Mouse (Mus musculus): ENCODE data around the gene Nudt4.
A peak's percentile ranks its signal among the peaks of the same experiment; 100 is the strongest.

Gene Nudt4

GRCm38 (mm10) chr10:95563851-95564845 lies at the start of gene Nudt4:
TSS of gene Nudt4 (minus strand) at chr10:95564146.
- DNase-seq (ENCODE audit: low spot score): peak; percentile 62

DNA sequence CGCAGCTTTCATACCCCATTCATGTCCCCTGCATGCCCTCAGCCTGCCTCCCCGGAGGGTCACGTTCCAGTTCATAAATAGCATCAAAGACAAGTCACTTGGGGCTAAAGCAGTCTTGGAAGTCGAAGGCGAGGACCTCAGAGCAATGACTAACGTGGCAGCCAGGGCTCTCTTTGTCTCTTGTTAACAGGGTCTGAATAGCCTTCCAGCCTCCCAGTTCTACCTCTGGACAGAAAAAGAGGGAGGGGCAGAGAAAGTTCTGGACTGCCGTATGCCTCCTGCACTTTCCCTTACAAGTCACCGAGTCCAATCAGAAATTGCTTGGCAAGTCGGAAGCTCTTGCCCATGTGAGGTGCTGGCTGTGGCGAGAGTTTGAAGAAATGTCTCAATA lies 47.4 kb upstream of the Nudt4 start:
- DNase-seq (ENCODE audit: low spot score): no peak

GRCm38 (mm10) chr10:95610666-95611330 lies 46.9 kb upstream of the Nudt4 start:
- no peak for DNase-seq (ENCODE audit: low spot score)

- DNase-seq (ENCODE audit: low spot score): no peak
These were observed 41.1 kb upstream of the Nudt4 start for GRCm38 (mm10) chr10:95604979-95605613.

- DNase-seq (ENCODE audit: low spot score): no peak
These were observed 36.6 kb upstream of the Nudt4 start for GRCm38 (mm10) chr10:95600527-95600926.

- no peak for DNase-seq (ENCODE audit: low spot score)
These were observed 35.8 kb upstream of the Nudt4 start for GRCm38 (mm10) chr10:95599740-95600139.

DNA sequence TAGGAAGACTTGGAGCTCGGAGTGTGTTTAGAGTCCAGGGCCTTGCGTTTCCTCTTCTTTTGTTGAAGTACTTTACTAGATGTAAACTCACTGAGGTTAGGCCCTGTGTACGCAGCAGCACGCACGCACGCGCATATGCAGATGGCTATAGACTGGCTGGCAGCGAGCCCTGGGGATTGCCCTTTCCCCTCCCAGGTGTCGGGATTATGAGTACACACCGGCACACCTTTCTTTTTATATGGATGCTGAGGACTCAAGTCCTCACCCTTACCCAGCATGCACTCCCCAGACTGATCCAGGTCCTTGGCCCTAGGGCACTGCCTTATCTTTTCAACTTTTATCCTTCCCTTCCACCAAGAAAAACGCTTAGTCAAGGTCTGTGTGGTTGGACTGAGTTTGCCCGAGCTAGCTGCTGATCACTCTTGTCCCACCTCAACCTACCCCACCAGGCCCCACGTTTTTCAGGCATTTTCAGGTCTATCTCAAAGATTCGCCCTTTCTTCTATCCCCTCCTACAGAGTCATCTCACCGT lies 34.2 kb upstream of the Nudt4 start:
- DNase-seq (ENCODE audit: low spot score): no peak

GRCm38 (mm10) chr10:95595852-95596639 lies 32.1 kb upstream of the Nudt4 start:
- no peak for DNase-seq (ENCODE audit: low spot score)

- DNase-seq (ENCODE audit: low spot score): no peak
These were observed 30.5 kb upstream of the Nudt4 start for GRCm38 (mm10) chr10:95594414-95594813.

GRCm38 (mm10) chr10:95591257-95591656 lies 27.3 kb upstream of the Nudt4 start:
- no peak for DNase-seq (ENCODE audit: low spot score)

DNA sequence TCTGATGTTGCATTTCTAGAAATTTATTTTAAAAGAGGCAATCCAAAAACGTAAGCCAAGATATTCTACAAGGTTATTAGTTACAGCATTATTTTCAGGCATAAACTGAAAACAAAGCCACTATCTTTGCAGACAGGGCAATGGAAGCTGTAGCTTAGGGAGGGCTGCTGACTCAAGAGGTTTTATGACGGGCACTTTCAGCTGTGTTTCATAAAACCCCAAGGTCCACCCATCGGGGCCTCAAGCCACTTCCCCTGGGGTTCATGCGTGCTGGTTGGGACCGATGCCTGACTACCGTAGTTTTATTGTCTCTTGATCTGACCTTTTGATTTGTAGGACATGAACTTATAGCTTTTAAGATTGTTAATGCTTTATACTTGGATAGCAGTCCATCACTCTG lies 26.2 kb upstream of the Nudt4 start:
- DNase-seq (ENCODE audit: low spot score): no peak

- no peak for DNase-seq (ENCODE audit: low spot score)
These were observed 25.2 kb upstream of the Nudt4 start for GRCm38 (mm10) chr10:95589196-95589595.

DNA sequence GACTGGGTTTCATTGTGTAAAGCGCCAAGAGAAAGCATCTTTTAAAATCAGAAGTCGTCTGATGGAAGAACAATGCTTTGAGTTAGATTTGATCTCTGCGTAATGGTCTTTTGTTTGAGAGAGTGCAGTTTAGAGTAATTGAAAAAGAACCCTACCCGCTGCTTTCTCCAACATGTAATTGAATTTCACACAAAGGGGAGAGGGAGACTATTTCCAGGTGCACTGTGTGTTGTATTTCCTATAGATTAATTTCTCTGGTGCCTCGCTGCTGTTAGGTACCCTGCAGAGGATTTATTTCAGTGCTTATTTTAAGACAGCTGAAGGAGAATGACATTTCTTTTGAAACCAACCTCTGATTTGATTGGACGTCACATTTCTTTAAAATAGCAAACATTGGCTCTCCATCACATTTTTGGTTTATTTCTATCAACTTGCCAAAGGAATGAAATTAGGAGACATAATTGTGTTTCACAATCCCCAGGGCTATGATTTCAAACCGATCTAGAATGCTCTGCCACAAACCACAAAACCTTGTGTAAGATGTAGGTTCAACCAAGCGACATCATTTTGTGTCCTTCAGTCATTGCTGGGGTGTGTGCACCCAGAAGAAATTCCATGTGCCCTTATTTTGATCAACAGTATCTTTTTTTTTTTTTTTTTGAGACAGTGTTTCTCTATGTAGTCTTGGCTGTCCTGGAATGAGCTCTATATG lies 23.7 kb upstream of the Nudt4 start:
- no peak for DNase-seq (ENCODE audit: low spot score)

GRCm38 (mm10) chr10:95585554-95585953 lies 21.6 kb upstream of the Nudt4 start:
- DNase-seq (ENCODE audit: low spot score): no peak

DNA sequence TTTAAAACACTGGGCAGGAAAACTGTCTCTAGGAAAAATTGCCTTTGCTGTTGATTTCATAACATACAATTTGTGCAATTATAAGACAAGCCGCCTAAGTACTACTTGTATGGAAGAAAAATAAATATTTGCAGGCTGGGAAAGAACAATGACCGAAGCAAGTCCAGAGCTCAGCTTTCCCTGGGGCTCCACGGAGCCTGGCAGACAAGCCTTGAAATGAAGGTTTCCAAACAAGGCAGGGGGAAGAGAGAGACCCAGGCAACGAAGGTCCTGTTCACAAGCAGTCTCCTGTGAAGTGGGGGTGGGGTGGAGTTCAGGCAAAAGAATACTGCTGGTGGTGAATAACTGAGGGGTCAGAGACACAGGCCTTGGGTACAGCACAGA lies 13.6 kb upstream of the Nudt4 start:
- no peak for DNase-seq (ENCODE audit: low spot score)

GRCm38 (mm10) chr10:95576876-95577566 lies 13.1 kb upstream of the Nudt4 start:
- DNase-seq (ENCODE audit: low spot score): no peak

DNA sequence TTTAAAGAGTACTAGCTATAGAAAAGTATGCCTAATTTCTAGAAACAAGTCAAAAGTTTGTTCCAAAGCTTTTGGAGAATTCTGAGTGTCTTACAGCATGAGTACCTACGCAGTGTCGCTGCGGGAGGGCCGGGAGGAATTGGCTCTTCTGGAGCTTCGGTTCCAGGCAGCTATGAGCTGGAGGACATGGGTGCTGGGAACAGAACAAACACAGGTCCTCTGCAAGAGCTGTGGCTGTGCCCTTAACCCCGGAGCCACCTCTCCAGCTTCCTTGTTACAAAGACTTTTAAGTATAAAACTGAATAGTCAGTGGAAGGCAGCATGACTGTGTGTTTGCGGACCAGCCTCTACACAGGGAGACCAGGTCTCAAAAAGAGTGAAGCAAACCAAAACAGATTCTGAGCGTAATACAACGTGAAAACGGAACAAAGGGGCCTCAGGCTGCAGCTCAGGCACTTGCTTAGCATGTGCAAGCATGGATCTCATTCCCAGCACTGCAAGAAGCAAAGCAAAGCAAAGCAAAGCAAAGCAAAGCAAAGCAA lies 12.0 kb upstream of the Nudt4 start:
- DNase-seq (ENCODE audit: low spot score): no peak

GRCm38 (mm10) chr10:95574994-95575393 lies 11.0 kb upstream of the Nudt4 start:
- no peak for DNase-seq (ENCODE audit: low spot score)

- DNase-seq (ENCODE audit: low spot score): no peak
These were observed 5.5 kb upstream of the Nudt4 start for GRCm38 (mm10) chr10:95569441-95569840.

- no peak for DNase-seq (ENCODE audit: low spot score)
These were observed 4.1 kb upstream of the Nudt4 start for GRCm38 (mm10) chr10:95568016-95568415.
